Comparison of ENCODE assay signal across 8 mouse cellular contexts in the genomic region with DNA sequence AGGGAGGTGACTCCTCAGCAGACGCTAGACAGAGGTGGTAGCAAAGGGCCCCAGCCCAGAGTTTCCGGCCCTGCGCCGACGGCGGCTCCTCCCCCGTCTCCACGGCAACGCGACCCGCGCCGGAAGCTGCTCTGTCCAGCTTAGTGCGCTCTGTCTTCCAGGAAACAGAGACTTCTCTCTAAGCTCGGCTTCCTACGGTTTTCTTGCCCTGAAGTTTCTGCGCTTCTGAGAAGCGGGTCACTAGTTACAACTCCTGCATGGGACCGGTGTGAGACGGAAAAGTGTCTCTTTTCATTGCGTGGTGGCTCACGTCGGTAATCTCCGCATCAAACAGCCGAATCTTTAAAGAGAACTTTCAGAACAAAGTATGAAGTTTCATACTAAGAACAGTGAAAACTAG. TPM values are rescaled to one million over a fixed set of nuclear protein-coding genes. Genes with fewer than 3 reads are reported as not detected.
DNase-seq lines count a peak whose midpoint lies in the region; ATAC-seq and TF ChIP-seq lines count a peak whose summit lies in the region.

A gene (minus strand): TSS at position 101 of the 400 bp plus-strand sequence.

- 86% methylated on average over 25 of the region's 25 CpGs for WGBS in kidney, embryonic 14.5 days
- WGBS in embryonic facial prominence, embryonic 15.5 days, result 86% methylated on average over 25 of the region's 25 CpGs

- H3K9me3 ChIP-seq in kidney, embryonic 14.5 days (ENCODE audit: control insufficient read depth, low read length), result no peaks in the 10 kb centered on the region
- no peaks in the 10 kb centered on the region for H3K9me3 ChIP-seq in MEL (replicated peaks; ENCODE audit: insufficient read depth, low read length)
- H3K9me3 ChIP-seq in embryonic facial prominence, embryonic 15.5 days (replicated peaks), result no peaks in the 10 kb centered on the region

- no peak for ATAC-seq in kidney, embryonic 14.5 days (ENCODE audit: low FRiP score, low TSS enrichment)
- ATAC-seq in embryonic facial prominence, embryonic 15.5 days (ENCODE audit: insufficient number of reproducible peaks, low FRiP score, low TSS enrichment, low read depth), result no peak
- ATAC-seq in megakaryocyte-erythroid progenitor cell, adult 5-6 weeks (replicated peaks; ENCODE audit: low FRiP score, low TSS enrichment, poor library complexity, severe bottlenecking), result no peak

- no peaks in the 10 kb centered on the region for H3K36me3 ChIP-seq in kidney, embryonic 14.5 days (ENCODE audit: control insufficient read depth, insufficient read depth, low read length)
- H3K36me3 ChIP-seq in MEL (ENCODE audit: control insufficient read depth in 1 of 2, insufficient read depth in 2 of 2, low read length in 2 of 2), result no peaks in the 10 kb centered on the region
- H3K36me3 ChIP-seq in embryonic facial prominence, embryonic 15.5 days, result no peaks in the 10 kb centered on the region

- no peak within 1 kb of the TSS for H3K4me3 ChIP-seq in kidney, embryonic 14.5 days (ENCODE audit: low read length)
- no peak within 1 kb of the TSS for H3K4me3 ChIP-seq in MEL (ENCODE audit: control insufficient read depth in 1 of 2, insufficient read depth in 1 of 2, low read depth in 2 of 2, low read length in 2 of 2)
- no peak within 1 kb of the TSS for H3K4me3 ChIP-seq in embryonic facial prominence, embryonic 15.5 days (replicated peaks)

- no peak within 1 kb of the TSS for H3K4me2 ChIP-seq in kidney, embryonic 14.5 days (replicated peaks; ENCODE audit: low read depth, low read length)
- H3K4me2 ChIP-seq in embryonic facial prominence, embryonic 15.5 days (replicated peaks), result no peak within 1 kb of the TSS

- DNase-seq in kidney, postnatal 36 days, result no peak
- no peak for DNase-seq in MEL (ENCODE audit: low read depth, low spot score)
- no peak for DNase-seq in layer of hippocampus, postnatal 36 days
- no peak for DNase-seq in cerebellum, adult 9-11 months
- DNase-seq in kidney, postnatal 14 days, result no peak

- no peaks in the 10 kb centered on the region for H3K27me3 ChIP-seq in kidney, embryonic 14.5 days (ENCODE audit: control insufficient read depth, insufficient read depth, low read length)
- H3K27me3 ChIP-seq in MEL (ENCODE audit: control insufficient read depth in 1 of 2, insufficient read depth in 2 of 2, low read length in 2 of 2), result no peaks in the 10 kb centered on the region
- H3K27me3 ChIP-seq in embryonic facial prominence, embryonic 15.5 days, result no peaks in the 10 kb centered on the region

- H3K4me1 ChIP-seq in kidney, embryonic 14.5 days (ENCODE audit: control insufficient read depth, insufficient read depth, low read length), result no peaks in the 10 kb centered on the region
- H3K4me1 ChIP-seq in MEL (ENCODE audit: control insufficient read depth in 1 of 2, insufficient read depth in 2 of 2, low read length in 2 of 2), result no peaks in the 10 kb centered on the region
- H3K4me1 ChIP-seq in embryonic facial prominence, embryonic 15.5 days, result no peaks in the 10 kb centered on the region

- TF ChIP-seq CTCF in MEL (IDR thresholded peaks at IDR 0.05 in 2 of 3, conservative IDR thresholded peaks at IDR 0.05 in 1 of 3; ENCODE audit: control insufficient read depth in 1 of 3, insufficient read depth in 1 of 3, low read depth in 2 of 3, low read length in 3 of 3, poor library complexity in 1 of 3, severe bottlenecking in 1 of 3), result no peak

- no peak within 1 kb of the TSS for H3K9ac ChIP-seq in kidney, embryonic 14.5 days (ENCODE audit: low read depth, low read length)
- H3K9ac ChIP-seq in MEL (ENCODE audit: control insufficient read depth, low read depth, low read length, poor library complexity, severe bottlenecking), result no peak within 1 kb of the TSS
- no peak within 1 kb of the TSS for H3K9ac ChIP-seq in embryonic facial prominence, embryonic 15.5 days

- H3K27ac ChIP-seq in kidney, embryonic 14.5 days (ENCODE audit: low read depth, low read length), result no peak within 1 kb of the TSS
- H3K27ac ChIP-seq in MEL (ENCODE audit: control insufficient read depth, low read depth, low read length), result no peak within 1 kb of the TSS
- no peak within 1 kb of the TSS for H3K27ac ChIP-seq in embryonic facial prominence, embryonic 15.5 days (replicated peaks)

- TF ChIP-seq EP300 in MEL (IDR thresholded peaks at IDR 0.05; ENCODE audit: low read depth in 1 of 2, low read length in 2 of 2), result no peak

- no peak for TF ChIP-seq POLR2A in MEL (IDR thresholded peaks at IDR 0.05; ENCODE audit: control insufficient read depth in 1 of 2, insufficient read depth in 1 of 2, low read depth in 1 of 2, low read length in 2 of 2, poor library complexity in 1 of 2)

- no peaks in the 10 kb centered on the region for H3K79me2 ChIP-seq in MEL (ENCODE audit: control insufficient read depth, insufficient read depth, low read length, poor library complexity)

- no peak for TF ChIP-seq RAD21 in MEL (IDR thresholded peaks at IDR 0.05; ENCODE audit: low read depth, low read length)

TF ChIP-seq in MEL, 35 proteins besides CTCF, POLR2A, EP300 and RAD21:
- TF ChIP-seq KAT2A (conservative IDR thresholded peaks at IDR 0.05; ENCODE audit: low read depth, low read length), result no peak
- TF ChIP-seq MYC (IDR thresholded peaks at IDR 0.05; ENCODE audit: low read depth, low read length), result no peak
- no peak for TF ChIP-seq USF1 (IDR thresholded peaks at IDR 0.05; ENCODE audit: low read depth, low read length)
- TF ChIP-seq E2F4 (IDR thresholded peaks at IDR 0.05; ENCODE audit: borderline replicate concordance, low read depth, low read length), result no peak
- TF ChIP-seq GABPA (IDR thresholded peaks at IDR 0.05; ENCODE audit: low read depth, low read length), result no peak
- TF ChIP-seq USF2 (IDR thresholded peaks at IDR 0.05; ENCODE audit: borderline replicate concordance in 1 of 2, insufficient read depth in 1 of 2, low read depth in 1 of 2, low read length in 2 of 2), result no peak
- TF ChIP-seq JUND (IDR thresholded peaks at IDR 0.05; ENCODE audit: low read depth, low read length), result no peak
- TF ChIP-seq HCFC1 (IDR thresholded peaks at IDR 0.05; ENCODE audit: low read depth, low read length), result no peak
- TF ChIP-seq POLR2AphosphoS2 (IDR thresholded peaks at IDR 0.05; ENCODE audit: low read length), result no peak
- TF ChIP-seq GATA1 (IDR thresholded peaks at IDR 0.05; ENCODE audit: low read depth, low read length), result no peak
- TF ChIP-seq ZC3H11A (IDR thresholded peaks at IDR 0.05; ENCODE audit: low read depth, low read length), result no peak
- TF ChIP-seq ZKSCAN1 (IDR thresholded peaks at IDR 0.05; ENCODE audit: low read depth, low read length), result no peak
- TF ChIP-seq ZMIZ1 (IDR thresholded peaks at IDR 0.05; ENCODE audit: low read depth, low read length), result no peak
- TF ChIP-seq TAL1 (IDR thresholded peaks at IDR 0.05; ENCODE audit: low read length), result no peak
- TF ChIP-seq SIN3A (IDR thresholded peaks at IDR 0.05; ENCODE audit: low read length), result no peak
- TF ChIP-seq RCOR1 (IDR thresholded peaks at IDR 0.05; ENCODE audit: low read depth, low read length), result no peak
- TF ChIP-seq POLR2AphosphoS5 (IDR thresholded peaks at IDR 0.05; ENCODE audit: borderline replicate concordance, low read depth, low read length), result no peak
- no peak for TF ChIP-seq TCF12 (IDR thresholded peaks at IDR 0.05; ENCODE audit: low read depth, low read length)
- no peak for TF ChIP-seq CHD2 (IDR thresholded peaks at IDR 0.05; ENCODE audit: low read length)

RNA-seq across cellular contexts. Expression of the gene that starts here (rescaled TPM):
- polyA plus RNA-seq in kidney, embryonic 14.5 days (2014; fragmentation: Nextera tagmentation; extraction: Ambion mirVana), result 10.5 and 12.7 TPM in 2 replicates
- 49.8 and 50.8 TPM in 2 replicates for total RNA-seq in MEL (2012; rRNA removed)
- polyA plus RNA-seq in MEL (2012; ENCODE audit: insufficient read depth in 1 of 2, insufficient read length in 2 of 2, low read depth in 1 of 2, low replicate concordance in 2 of 2, missing spikeins in 1 of 2), result 100 to 1,000 TPM in 1 of 2 experiments, 10 to 100 TPM in 1; 83.6 to 180 TPM
- 18.1 and 18.6 TPM in 2 replicates for polyA plus RNA-seq in embryonic facial prominence, embryonic 15.5 days (2015; fragmentation: Nextera tagmentation; extraction: Ambion mirVana)
- total RNA-seq in layer of hippocampus, postnatal 36 days (2021), result 10 to 100 TPM; 66.4 to 85.4 TPM
- total RNA-seq in megakaryocyte-erythroid progenitor cell, adult 5-6 weeks (2014; fragmentation: Nextera tagmentation), result 28.6 and 31.4 TPM in 2 replicates
- 6.8 and 13.5 TPM in 2 replicates for total RNA-seq in megakaryocyte-erythroid progenitor cell, adult 5-6 weeks (2017)
